Mouse (Mus musculus): ENCODE data around the gene Timm10. TPM values are rescaled to one million over a fixed set of nuclear protein-coding genes. Genes with fewer than 3 reads are reported as not detected.
"Not testable (repeated sequence)": the region's sequence is repeated elsewhere in the genome, so short reads cannot be mapped to it uniquely, and the experiment has no call there.

The Timm10 gene
- total RNA-seq (2021) = 10 to 100 TPM; 59.7 to 63.5 TPM
- long read RNA-seq, experiment 1, transcript Timm10-201 (3 exons, 690 nt) = major isoform, 22 of 22 reads
- long read RNA-seq, experiment 1, partial matches to known transcripts = 0 of 22 reads
- long read RNA-seq, experiment 1, other reads (novel, unspliced or antisense) = 0 of 22 reads
- long read RNA-seq, experiment 2, transcript Timm10-201 (3 exons, 690 nt) = major isoform, 12 of 14 reads
- long read RNA-seq, experiment 2, partial matches to known transcripts = 0 of 14 reads
- long read RNA-seq, experiment 2, other reads (novel, unspliced or antisense) = 2 of 14 reads

- intact Hi-C loops (cut with DNase I) = loop anchor here (2.0 kb wide), 1 partner anchor 210 kb away; the partner anchor contains the start of genes P2rx3 and Ssrp1
- peak; percentile 91 to 96 for DNase-seq (ENCODE audit: low spot score in 2 of 2)
Observed at GRCm38 (mm10) chr2:84826488-84827282, at the start of gene Timm10. Gene Timm10, plus strand, starts transcription at chr2:84826997.

- intact Hi-C loops (cut with DNase I) = no loop called here
- no peak for DNase-seq (ENCODE audit: low spot score in 2 of 2)
Observed at GRCm38 (mm10) chr2:84777706-84778105, 49.1 kb upstream of the Timm10 start.

- DNase-seq (ENCODE audit: low spot score in 2 of 2) = peak in 1 of 2 experiments; percentile 9
- intact Hi-C loops (cut with DNase I) = no loop called here
Observed at GRCm38 (mm10) chr2:84779210-84779609, 47.6 kb upstream of the Timm10 start.

- intact Hi-C loops (cut with DNase I) = no loop called here
- no peak for DNase-seq (ENCODE audit: low spot score in 2 of 2)
Observed at GRCm38 (mm10) chr2:84783315-84783714, 43.5 kb upstream of the Timm10 start.

GRCm38 (mm10) chr2:84783840-84784566 is 42.8 kb upstream of the Timm10 start:
- intact Hi-C loops (cut with DNase I) = no loop called here
- no peak for DNase-seq (ENCODE audit: low spot score in 2 of 2)

- intact Hi-C loops (cut with DNase I) = no loop called here
- no peak for DNase-seq (ENCODE audit: low spot score in 2 of 2)
Observed at GRCm38 (mm10) chr2:84788316-84788715, 38.5 kb upstream of the Timm10 start.

GRCm38 (mm10) chr2:84790418-84790817 is 36.4 kb upstream of the Timm10 start:
- intact Hi-C loops (cut with DNase I) = no loop called here
- DNase-seq (ENCODE audit: low spot score in 2 of 2) = no peak

- no peak for DNase-seq (ENCODE audit: low spot score in 2 of 2)
- intact Hi-C loops (cut with DNase I) = no loop called here
Observed at GRCm38 (mm10) chr2:84792516-84792915, 34.3 kb upstream of the Timm10 start.

GRCm38 (mm10) chr2:84793154-84793553 is 33.6 kb upstream of the Timm10 start:
- DNase-seq (ENCODE audit: low spot score in 2 of 2) = no peak
- intact Hi-C loops (cut with DNase I) = no loop called here

GRCm38 (mm10) chr2:84793871-84794270 is 32.9 kb upstream of the Timm10 start:
- no peak for DNase-seq (ENCODE audit: low spot score in 2 of 2)
- intact Hi-C loops (cut with DNase I) = no loop called here

- intact Hi-C loops (cut with DNase I) = loop anchor here (2.0 kb wide), 1 partner anchor 55 kb away; the partner anchor contains the start of gene Gm19426
- DNase-seq (ENCODE audit: low spot score in 2 of 2) = peak; percentile 89 to 94
Observed at GRCm38 (mm10) chr2:84797833-84798492, 28.8 kb upstream of the Timm10 start.

GRCm38 (mm10) chr2:84798493-84798921 is 28.3 kb upstream of the Timm10 start, which contains the start of gene Ube2l6:
Gene Ube2l6, plus strand, starts transcription at chr2:84798828.
- peak; percentile 59 to 63 for DNase-seq (ENCODE audit: low spot score in 2 of 2)
- intact Hi-C loops (cut with DNase I) = loop anchor here (2.0 kb wide), 1 partner anchor 56 kb away; the partner anchor contains the start of gene Gm19426

GRCm38 (mm10) chr2:84799041-84799561 is 27.7 kb upstream of the Timm10 start:
- peak; percentile 72 to 75 for DNase-seq (ENCODE audit: low spot score in 2 of 2)
- intact Hi-C loops (cut with DNase I) = loop anchor here (2.0 kb wide), 1 partner anchor 56 kb away; the partner anchor contains the start of gene Gm19426

- intact Hi-C loops (cut with DNase I) = no loop called here
- DNase-seq (ENCODE audit: low spot score in 2 of 2) = no peak
Observed at GRCm38 (mm10) chr2:84800304-84800703, 26.5 kb upstream of the Timm10 start.

- intact Hi-C loops (cut with DNase I); DNase-seq (ENCODE audit: low spot score in 2 of 2): not testable (repeated sequence)
Observed at GRCm38 (mm10) chr2:84801223-84801622, 25.6 kb upstream of the Timm10 start.

GRCm38 (mm10) chr2:84803963-84804362 is 22.8 kb upstream of the Timm10 start:
- DNase-seq (ENCODE audit: low spot score in 2 of 2) = no peak
- intact Hi-C loops (cut with DNase I) = no loop called here

GRCm38 (mm10) chr2:84806546-84806945 is 20.3 kb upstream of the Timm10 start:
- intact Hi-C loops (cut with DNase I) = no loop called here
- DNase-seq (ENCODE audit: low spot score in 2 of 2) = no peak

GRCm38 (mm10) chr2:84809330-84809729 is 17.5 kb upstream of the Timm10 start:
- intact Hi-C loops (cut with DNase I) = no loop called here
- no peak for DNase-seq (ENCODE audit: low spot score in 2 of 2)

GRCm38 (mm10) chr2:84810526-84810885 is 16.3 kb upstream of the Timm10 start:
- intact Hi-C loops (cut with DNase I) = loop anchor here (10.0 kb wide), 1 partner anchor 356 kb away; no protein-coding TSS in a partner anchor
- DNase-seq (ENCODE audit: low spot score in 2 of 2) = no peak
